Mouse (Mus musculus) lung, postnatal 0 days (tissue): ENCODE data around the gene Nmnat2. TPM values are rescaled to one million over a fixed set of nuclear protein-coding genes. Genes with fewer than 3 reads are reported as not detected.

ENCODE experiments used
- ATAC-seq: fragments of 200-750 bp; cut with Nextera tagmentation; 2 replicates; pipeline ENCODE4 v1.8.0; 2017; ENCODE audit warnings: moderate library complexity
- DNase-seq: peaks from one replicate; pipeline ENCODE4 v3.0.0-alpha.2; 2016; ENCODE audit warnings: low spot score
- H3K27ac ChIP-seq: fragments of 300-500 bp; sonication (generic); 2 replicates; pipeline ENCODE4 v1.5.1; 2014; ENCODE audit warnings: antibody characterized with exemption, mild to moderate bottlenecking, low read length, mixed read lengths
- H3K27me3 ChIP-seq: fragments of 300-500 bp; sonication (generic); replicated peaks from 2 replicates; pipeline ENCODE4 v1.6.1; 2014; ENCODE audit warnings: low read length, mixed read lengths; ENCODE audit not compliant: insufficient read depth
- H3K36me3 ChIP-seq: fragments of 300-500 bp; sonication (generic); 2 replicates; pipeline ENCODE4 v1.6.1; 2014; ENCODE audit warnings: low read length, mixed read lengths; ENCODE audit not compliant: insufficient read depth
- H3K4me1 ChIP-seq: fragments of 300-500 bp; sonication (generic); 2 replicates; pipeline ENCODE4 v1.6.1; 2014; ENCODE audit warnings: antibody characterized with exemption, low read depth, low read length, mixed read lengths; ENCODE audit not compliant: insufficient read depth
- H3K4me2 ChIP-seq: fragments of 300-500 bp; sonication (generic); replicated peaks from 2 replicates; pipeline ENCODE4 v1.6.1; 2014; ENCODE audit warnings: low read depth, mild to moderate bottlenecking, low read length, moderate library complexity, mixed read lengths
- H3K4me3 ChIP-seq: fragments of 300-500 bp; sonication (generic); 2 replicates; pipeline ENCODE4 v1.5.1; 2014; ENCODE audit warnings: low read depth, low read length
- H3K9ac ChIP-seq: fragments of 300-500 bp; sonication (generic); replicated peaks from 2 replicates; pipeline ENCODE4 v1.6.1; 2014; ENCODE audit warnings: low read depth, mild to moderate bottlenecking
- H3K9me3 ChIP-seq: fragments of 300-500 bp; sonication (generic); 2 replicates; pipeline ENCODE4 v1.6.1; 2016; ENCODE audit warnings: low read length, mixed read lengths
- CTCF ChIP-seq: IDR thresholded peaks from 2 replicates; pipeline ENCODE4 v1.5.1; 2016; ENCODE audit warnings: antibody characterized with exemption, mild to moderate bottlenecking
- EP300 ChIP-seq: IDR thresholded peaks from 2 replicates; pipeline ENCODE4 v1.6.1; 2016; ENCODE audit warnings: antibody characterized with exemption, mild to moderate bottlenecking, control low read depth
- WGBS: fragments of 180-500 bp; shearing (Covaris S2); extraction: QIAGEN DNeasy Blood & Tissue Kit; methylation state at CpG from one replicate; pipeline ENCODE4 v1.1.7; 2014; 5-methylcytosine and 5-hydroxymethylcytosine counted together
- polyA plus RNA-seq: library from polyadenylated mRNA; unstranded; fragments of >200 nt; fragmentation: Nextera tagmentation; extraction: Ambion mirVana; gene quantifications from 2 replicates; pipeline ENCODE4 v1.2.1, GENCODE M21; 2015

The Nmnat2 gene
- polyA plus RNA-seq, 1 experiment from 2014 or later, result 4.8 TPM

DNA sequence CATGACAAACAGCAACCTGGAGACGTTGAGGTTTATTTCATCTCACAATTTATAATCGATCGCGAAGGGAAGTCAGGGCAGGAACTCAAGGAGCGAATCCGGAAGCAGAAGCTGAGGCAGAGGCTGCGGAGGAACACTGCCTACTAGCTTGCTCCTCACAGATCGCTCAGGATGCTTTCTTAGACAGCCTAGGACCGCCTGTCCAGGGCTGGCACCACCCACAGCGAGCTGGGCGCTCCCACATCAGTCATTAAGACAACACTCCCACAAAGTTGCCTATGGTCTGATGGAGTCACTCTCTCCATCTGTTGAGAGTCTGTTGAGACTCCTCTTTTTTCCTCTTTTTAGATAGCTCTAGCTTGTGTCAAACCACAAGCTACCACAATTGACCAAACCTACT is 20.8 kb upstream of the Nmnat2 start:
- Histone ChIP-seq H3K9ac (no peak overlapping the region), H3K4me1 (no peaks in the 10 kb centered on the region), H3K36me3 (no peaks in the 10 kb centered on the region), H3K4me3 (no peak overlapping the region), H3K4me2 (no peak overlapping the region), H3K27me3 (no peaks in the 10 kb centered on the region), H3K9me3 (no peaks in the 10 kb centered on the region), H3K27ac (no peak overlapping the region)
- TF ChIP-seq CTCF (no peak), EP300 (no peak)
- WGBS, result 46% methylated on average over 11 of the region's 11 CpGs
- no peak for ATAC-seq
- DNase-seq, result no peak

DNA sequence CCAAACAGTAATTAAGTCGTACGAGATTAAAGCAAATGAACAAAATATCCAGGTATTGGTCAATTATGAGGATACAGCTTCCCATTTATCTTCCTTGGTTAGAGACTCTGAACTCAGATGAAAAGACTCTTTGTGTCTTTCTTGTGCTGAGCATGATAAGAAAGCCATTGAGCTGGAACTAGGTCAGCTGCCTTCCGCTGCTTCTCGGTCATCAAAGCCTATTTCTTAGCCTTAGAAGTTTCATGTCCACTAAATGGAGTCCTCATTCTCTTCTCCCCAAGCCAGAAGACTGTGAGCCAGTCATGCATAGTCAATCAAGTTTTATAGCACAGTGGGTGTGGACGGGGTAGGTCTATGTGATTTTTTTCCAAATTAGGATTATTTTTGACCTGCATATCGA is 19.3 kb upstream of the Nmnat2 start:
- H3K27ac ChIP-seq, result no peak overlapping the region

DNA sequence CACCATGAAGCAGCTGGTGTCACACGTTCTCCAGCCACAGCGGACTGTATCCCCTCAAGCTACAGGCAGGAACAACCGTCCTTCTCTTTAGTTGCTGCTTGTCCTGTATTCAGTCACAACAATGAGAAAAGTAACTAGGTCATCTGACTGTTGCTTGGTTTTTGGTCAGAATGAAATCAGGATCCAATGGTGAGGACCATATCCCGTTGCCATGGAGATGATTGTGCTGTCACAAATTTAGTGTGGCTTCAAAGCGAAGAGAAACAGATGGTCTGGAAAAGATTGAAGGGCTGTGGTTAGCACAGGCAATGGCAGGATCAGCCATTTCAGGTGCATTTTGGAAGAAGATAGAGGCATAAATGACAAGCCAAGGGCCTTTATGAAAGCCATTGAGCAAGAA is 18.4 kb upstream of the Nmnat2 start:
- no peak overlapping the region for H3K27ac ChIP-seq
- no peaks in the 10 kb centered on the region for H3K36me3 ChIP-seq
- no peaks in the 10 kb centered on the region for H3K9me3 ChIP-seq
- H3K4me3 ChIP-seq, result no peak overlapping the region
- no peaks in the 10 kb centered on the region for H3K27me3 ChIP-seq
- TF ChIP-seq CTCF (no peak), EP300 (no peak)
- ATAC-seq (no peak), DNase-seq (no peak)
- WGBS, result 74% methylated on average over 5 of the region's 5 CpGs
- no peak overlapping the region for H3K4me2 ChIP-seq
- H3K9ac ChIP-seq, result no peak overlapping the region
- H3K4me1 ChIP-seq, result no peaks in the 10 kb centered on the region

More for the DNA sequence above, 19.3 kb upstream of the Nmnat2 start:
- WGBS, result 58% methylated on average over 6 of the region's 6 CpGs
- Histone ChIP-seq H3K36me3 (no peaks in the 10 kb centered on the region), H3K4me1 (no peaks in the 10 kb centered on the region), H3K4me2 (no peak overlapping the region), H3K9ac (no peak overlapping the region), H3K27me3 (no peaks in the 10 kb centered on the region), H3K4me3 (no peak overlapping the region), H3K9me3 (no peaks in the 10 kb centered on the region)
- TF ChIP-seq CTCF (no peak), EP300 (no peak)
- DNase-seq (no peak), ATAC-seq (no peak)

DNA sequence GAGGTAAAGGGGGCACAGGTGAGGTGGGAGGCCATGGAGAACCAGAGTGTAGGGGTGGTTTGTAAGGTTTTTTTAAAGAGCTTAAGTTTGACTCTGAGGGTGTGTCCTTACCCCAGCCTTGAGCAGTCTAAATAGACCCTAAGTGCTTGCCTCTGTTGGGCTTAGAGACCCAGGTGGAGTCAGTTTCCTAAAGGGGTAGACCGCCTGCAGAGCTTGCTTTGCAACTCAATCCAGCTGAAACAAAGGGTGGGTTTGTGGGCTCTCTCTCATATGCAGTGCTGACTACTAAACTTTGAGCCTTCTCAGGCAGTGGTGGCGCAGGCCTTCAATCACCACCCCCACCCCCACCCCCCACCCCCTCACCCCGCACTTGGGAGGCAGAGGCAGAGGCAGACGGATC is 11.8 kb upstream of the Nmnat2 start:
- no peak for ATAC-seq
- DNase-seq, result no peak
- Histone ChIP-seq H3K4me3 (no peak overlapping the region), H3K4me1 (no peaks in the 10 kb centered on the region), H3K9ac (no peak overlapping the region), H3K9me3 (no peaks in the 10 kb centered on the region), H3K4me2 (no peak overlapping the region), H3K27me3 (no peaks in the 10 kb centered on the region), H3K36me3 (no peaks in the 10 kb centered on the region), H3K27ac (no peak overlapping the region)
- 45% methylated on average over 4 of the region's 4 CpGs for WGBS
- TF ChIP-seq CTCF (no peak), EP300 (no peak)

DNA sequence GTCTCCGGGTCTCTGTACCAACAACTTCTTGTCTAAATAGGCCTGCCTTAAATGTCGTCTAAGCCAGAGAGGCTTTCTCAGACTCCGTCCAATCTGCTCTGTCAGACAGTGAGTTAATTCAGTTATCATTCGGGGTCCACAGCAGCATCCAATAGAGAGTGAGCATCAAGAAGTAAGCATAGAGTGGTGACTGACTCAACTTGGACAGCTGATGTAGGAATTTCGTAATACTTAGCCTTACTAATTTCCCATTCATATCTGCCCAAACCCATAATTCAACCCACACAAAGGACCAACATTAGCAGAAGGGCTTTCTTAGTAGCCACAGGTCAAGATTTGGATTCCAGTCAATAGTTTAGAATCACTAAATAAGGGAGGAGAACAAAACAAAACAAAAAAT is 626 bp upstream of the Nmnat2 start:
- Histone ChIP-seq H3K4me3 (no peak overlapping the region), H3K27ac (no peak overlapping the region), H3K9ac (no peak overlapping the region), H3K4me1 (no peaks in the 10 kb centered on the region), H3K9me3 (no peaks in the 10 kb centered on the region), H3K27me3 (peaks cover 18% of the 10 kb centered on the region), H3K4me2 (no peak overlapping the region), H3K36me3 (no peaks in the 10 kb centered on the region)
- TF ChIP-seq CTCF, result no peak
- no peak for TF ChIP-seq EP300
- ATAC-seq (no peak), DNase-seq (no peak)
- 69% methylated on average over 5 of the region's 5 CpGs for WGBS

DNA sequence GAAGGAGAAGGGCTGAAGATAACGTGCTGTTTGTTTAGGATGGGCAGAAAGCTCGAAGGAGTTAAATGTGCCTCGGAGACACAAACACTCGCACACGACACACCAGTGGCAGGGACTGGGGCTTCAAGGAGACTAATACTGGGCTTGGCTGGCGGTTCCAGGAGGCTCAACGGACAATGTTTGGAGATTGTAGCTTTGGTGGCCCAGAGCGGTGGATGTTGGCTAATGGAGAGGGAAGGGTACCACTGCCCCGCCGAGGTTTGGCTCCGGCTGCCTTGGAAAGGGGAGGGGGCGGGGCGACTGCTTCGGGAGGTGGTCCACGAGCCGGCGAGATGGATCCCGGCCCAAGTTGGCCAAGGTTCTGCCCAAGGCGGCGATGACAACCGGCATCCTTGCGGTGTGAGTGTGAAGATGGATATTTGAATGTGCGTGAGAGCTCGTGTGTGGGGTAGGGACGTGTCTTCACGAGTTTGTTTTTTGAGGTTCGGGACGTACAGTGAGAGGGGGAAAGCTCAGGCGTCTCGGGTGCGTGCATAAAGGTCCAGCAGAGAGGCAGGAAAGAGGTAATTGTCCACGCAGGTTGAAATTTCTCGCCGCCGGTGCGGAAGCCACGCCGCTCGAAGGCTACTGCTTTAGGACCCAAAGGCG is 895 bp downstream of the Nmnat2 start:
- H3K4me3 ChIP-seq, result peak overlapping the region; percentile 30
- WGBS, result 2% methylated on average over 40 of the region's 40 CpGs
- peak overlapping the region; percentile 55 for H3K4me2 ChIP-seq
- TF ChIP-seq EP300 (no peak), CTCF (no peak)
- no peak overlapping the region for H3K27ac ChIP-seq
- H3K27me3 ChIP-seq, result peaks cover 18% of the 10 kb centered on the region
- DNase-seq (no peak), ATAC-seq (no peak)
- H3K9me3 ChIP-seq, result no peaks in the 10 kb centered on the region
- H3K9ac ChIP-seq, result no peak overlapping the region
- H3K4me1 ChIP-seq, result no peaks in the 10 kb centered on the region
- no peaks in the 10 kb centered on the region for H3K36me3 ChIP-seq

DNA sequence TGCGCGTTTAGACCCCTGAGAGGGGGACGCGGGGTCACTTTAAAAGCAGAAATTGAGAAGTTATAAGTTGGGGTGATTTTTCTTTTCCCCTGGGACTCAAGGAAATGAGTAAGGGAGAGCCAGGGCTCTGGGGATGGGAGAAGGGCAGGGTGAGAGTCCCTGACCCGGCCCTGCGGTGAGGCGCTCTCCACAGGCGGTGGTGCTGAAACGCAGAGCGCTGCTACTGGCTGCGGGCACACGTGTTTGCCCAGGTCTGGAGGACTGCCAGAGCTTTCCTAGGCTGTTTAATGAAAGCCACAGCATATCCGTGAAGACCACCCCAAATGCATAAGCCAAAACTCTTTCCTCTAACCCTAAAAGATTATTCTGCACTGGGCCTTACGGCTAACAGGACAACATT is 1.4 kb downstream of the Nmnat2 start:
- no peak overlapping the region for H3K9ac ChIP-seq
- peak; percentile 85 for ATAC-seq
- H3K27ac ChIP-seq, result no peak overlapping the region
- H3K4me2 ChIP-seq, result peak overlapping the region; percentile 55
- H3K4me1 ChIP-seq, result no peaks in the 10 kb centered on the region
- no peaks in the 10 kb centered on the region for H3K36me3 ChIP-seq
- no peaks in the 10 kb centered on the region for H3K9me3 ChIP-seq
- H3K4me3 ChIP-seq, result peak overlapping the region; percentile 30; the same call in 1 of the 2 replicates
- 7% methylated on average over 14 of the region's 14 CpGs for WGBS
- TF ChIP-seq CTCF, result no peak
- TF ChIP-seq EP300, result no peak
- H3K27me3 ChIP-seq, result peaks cover 18% of the 10 kb centered on the region
- DNase-seq, result peak; percentile 67
